Mouse (Mus musculus): ENCODE measurements around the gene Slco1a5. TPM values are rescaled to one million over a fixed set of nuclear protein-coding genes. Genes with fewer than 3 reads are reported as not detected.
A peak's percentile ranks its signal among the peaks of the same experiment; 100 is the strongest.

The Slco1a5 gene
- polyA plus RNA-seq, 1 experiment from 2014 or later: 0.16 TPM

- no peaks in the 10 kb centered on the region for H3K4me1 ChIP-seq (replicated peaks; ENCODE audit: control insufficient read depth, insufficient read depth, low read length)
- H3K4me3 ChIP-seq (ENCODE audit: low read length): no peak overlapping the region
- H3K9ac ChIP-seq (ENCODE audit: low read length): no peak overlapping the region
- ATAC-seq (ENCODE audit: low read depth): no peak
- no peaks in the 10 kb centered on the region for H3K36me3 ChIP-seq (ENCODE audit: control insufficient read depth, insufficient read depth, low read length)
- no peaks in the 10 kb centered on the region for H3K9me3 ChIP-seq (ENCODE audit: control insufficient read depth, low read length)
- H3K27me3 ChIP-seq (ENCODE audit: control insufficient read depth, insufficient read depth, low read depth, low read length): no peaks in the 10 kb centered on the region
- no peak overlapping the region for H3K4me2 ChIP-seq (ENCODE audit: low read depth, low read length)
- H3K27ac ChIP-seq (ENCODE audit: low read length): no peak overlapping the region
Observed at GRCm38 (mm10) chr6:142220138-142220537, 102.6 kb downstream of the Slco1a5 start.

- no peak overlapping the region for H3K4me2 ChIP-seq (ENCODE audit: low read depth, low read length)
- H3K27me3 ChIP-seq (ENCODE audit: control insufficient read depth, insufficient read depth, low read depth, low read length): no peaks in the 10 kb centered on the region
- H3K27ac ChIP-seq (ENCODE audit: low read length): no peak overlapping the region
- H3K4me1 ChIP-seq (replicated peaks; ENCODE audit: control insufficient read depth, insufficient read depth, low read length): no peaks in the 10 kb centered on the region
- H3K36me3 ChIP-seq (ENCODE audit: control insufficient read depth, insufficient read depth, low read length): no peaks in the 10 kb centered on the region
- H3K4me3 ChIP-seq (ENCODE audit: low read length): no peak overlapping the region
- no peaks in the 10 kb centered on the region for H3K9me3 ChIP-seq (ENCODE audit: control insufficient read depth, low read length)
- no peak overlapping the region for H3K9ac ChIP-seq (ENCODE audit: low read length)
- peak; percentile 43; the same call in 1 of the 2 replicates for ATAC-seq (ENCODE audit: low read depth)
Observed at GRCm38 (mm10) chr6:142211821-142212220, 111.0 kb downstream of the Slco1a5 start.

- no peak overlapping the region for H3K4me3 ChIP-seq (ENCODE audit: low read length)
- H3K27me3 ChIP-seq (ENCODE audit: control insufficient read depth, insufficient read depth, low read depth, low read length): no peaks in the 10 kb centered on the region
- no peaks in the 10 kb centered on the region for H3K36me3 ChIP-seq (ENCODE audit: control insufficient read depth, insufficient read depth, low read length)
- no peaks in the 10 kb centered on the region for H3K4me1 ChIP-seq (replicated peaks; ENCODE audit: control insufficient read depth, insufficient read depth, low read length)
- no peak overlapping the region for H3K4me2 ChIP-seq (ENCODE audit: low read depth, low read length)
- no peaks in the 10 kb centered on the region for H3K9me3 ChIP-seq (ENCODE audit: control insufficient read depth, low read length)
- no peak for ATAC-seq (ENCODE audit: low read depth)
- no peak overlapping the region for H3K27ac ChIP-seq (ENCODE audit: low read length)
- no peak overlapping the region for H3K9ac ChIP-seq (ENCODE audit: low read length)
Observed at GRCm38 (mm10) chr6:142209749-142210148, 113.0 kb downstream of the Slco1a5 start.

GRCm38 (mm10) chr6:142208421-142208820, 114.4 kb downstream of the Slco1a5 start, which contains the start of gene Slco1a6:
TSS of gene Slco1a6 (minus strand) at chr6:142208521.
- no peak within 1 kb of the TSS for H3K9ac ChIP-seq (ENCODE audit: low read length)
- H3K4me1 ChIP-seq (replicated peaks; ENCODE audit: control insufficient read depth, insufficient read depth, low read length): no peaks in the 10 kb centered on the region
- ATAC-seq (ENCODE audit: low read depth): no peak
- 92% methylated on average over 4 of the region's 4 CpGs for WGBS
- H3K4me3 ChIP-seq (ENCODE audit: low read length): no peak within 1 kb of the TSS
- no peaks in the 10 kb centered on the region for H3K27me3 ChIP-seq (ENCODE audit: control insufficient read depth, insufficient read depth, low read depth, low read length)
- no peak within 1 kb of the TSS for H3K27ac ChIP-seq (ENCODE audit: low read length)
- H3K36me3 ChIP-seq (ENCODE audit: control insufficient read depth, insufficient read depth, low read length): no peaks in the 10 kb centered on the region
- no peaks in the 10 kb centered on the region for H3K9me3 ChIP-seq (ENCODE audit: control insufficient read depth, low read length)
- H3K4me2 ChIP-seq (ENCODE audit: low read depth, low read length): no peak within 1 kb of the TSS

GRCm38 (mm10) chr6:142200524-142200923, 122.3 kb downstream of the Slco1a5 start:
- Histone ChIP-seq H3K27ac (ENCODE audit: low read length) (no peak overlapping the region), H3K27me3 (ENCODE audit: control insufficient read depth, insufficient read depth, low read depth, low read length) (no peaks in the 10 kb centered on the region), H3K4me2 (ENCODE audit: low read depth, low read length) (no peak overlapping the region), H3K4me1 (replicated peaks; ENCODE audit: control insufficient read depth, insufficient read depth, low read length) (no peaks in the 10 kb centered on the region), H3K4me3 (ENCODE audit: low read length) (no peak overlapping the region), H3K9me3 (ENCODE audit: control insufficient read depth, low read length) (no peaks in the 10 kb centered on the region), H3K9ac (ENCODE audit: low read length) (no peak overlapping the region), H3K36me3 (ENCODE audit: control insufficient read depth, insufficient read depth, low read length) (no peaks in the 10 kb centered on the region)
- ATAC-seq (ENCODE audit: low read depth): no peak

GRCm38 (mm10) chr6:142194245-142194644, 128.5 kb downstream of the Slco1a5 start:
- H3K27ac ChIP-seq (ENCODE audit: low read length): no peak overlapping the region
- 83% methylated on average over 8 of the region's 8 CpGs for WGBS
- no peaks in the 10 kb centered on the region for H3K36me3 ChIP-seq (ENCODE audit: control insufficient read depth, insufficient read depth, low read length)
- H3K27me3 ChIP-seq (ENCODE audit: control insufficient read depth, insufficient read depth, low read depth, low read length): no peaks in the 10 kb centered on the region
- no peaks in the 10 kb centered on the region for H3K9me3 ChIP-seq (ENCODE audit: control insufficient read depth, low read length)
- no peak overlapping the region for H3K9ac ChIP-seq (ENCODE audit: low read length)
- H3K4me3 ChIP-seq (ENCODE audit: low read length): no peak overlapping the region
- no peak overlapping the region for H3K4me2 ChIP-seq (ENCODE audit: low read depth, low read length)
- no peak for ATAC-seq (ENCODE audit: low read depth)
- H3K4me1 ChIP-seq (replicated peaks; ENCODE audit: control insufficient read depth, insufficient read depth, low read length): no peaks in the 10 kb centered on the region

GRCm38 (mm10) chr6:142191962-142192361, 130.8 kb downstream of the Slco1a5 start:
- H3K4me3 ChIP-seq (ENCODE audit: low read length): no peak overlapping the region
- no peak overlapping the region for H3K4me2 ChIP-seq (ENCODE audit: low read depth, low read length)
- no peaks in the 10 kb centered on the region for H3K27me3 ChIP-seq (ENCODE audit: control insufficient read depth, insufficient read depth, low read depth, low read length)
- H3K36me3 ChIP-seq (ENCODE audit: control insufficient read depth, insufficient read depth, low read length): no peaks in the 10 kb centered on the region
- no peak overlapping the region for H3K9ac ChIP-seq (ENCODE audit: low read length)
- no peak overlapping the region for H3K27ac ChIP-seq (ENCODE audit: low read length)
- WGBS: 63% methylated on average over 1 of the region's 1 CpGs
- no peaks in the 10 kb centered on the region for H3K4me1 ChIP-seq (replicated peaks; ENCODE audit: control insufficient read depth, insufficient read depth, low read length)
- ATAC-seq (ENCODE audit: low read depth): no peak
- no peaks in the 10 kb centered on the region for H3K9me3 ChIP-seq (ENCODE audit: control insufficient read depth, low read length)

GRCm38 (mm10) chr6:142187426-142187825, 135.4 kb downstream of the Slco1a5 start:
- no peak for ATAC-seq (ENCODE audit: low read depth)
- no peak overlapping the region for H3K4me3 ChIP-seq (ENCODE audit: low read length)
- H3K4me1 ChIP-seq (replicated peaks; ENCODE audit: control insufficient read depth, insufficient read depth, low read length): no peaks in the 10 kb centered on the region
- no peaks in the 10 kb centered on the region for H3K27me3 ChIP-seq (ENCODE audit: control insufficient read depth, insufficient read depth, low read depth, low read length)
- no peak overlapping the region for H3K27ac ChIP-seq (ENCODE audit: low read length)
- H3K9ac ChIP-seq (ENCODE audit: low read length): no peak overlapping the region
- no peaks in the 10 kb centered on the region for H3K36me3 ChIP-seq (ENCODE audit: control insufficient read depth, insufficient read depth, low read length)
- WGBS: 79% methylated on average over 3 of the region's 3 CpGs
- no peak overlapping the region for H3K4me2 ChIP-seq (ENCODE audit: low read depth, low read length)
- no peaks in the 10 kb centered on the region for H3K9me3 ChIP-seq (ENCODE audit: control insufficient read depth, low read length)

- 68% methylated on average over 2 of the region's 2 CpGs for WGBS
- H3K4me2 ChIP-seq (ENCODE audit: low read depth, low read length): no peak overlapping the region
- no peak for ATAC-seq (ENCODE audit: low read depth)
- no peak overlapping the region for H3K27ac ChIP-seq (ENCODE audit: low read length)
- H3K4me3 ChIP-seq (ENCODE audit: low read length): no peak overlapping the region
- no peaks in the 10 kb centered on the region for H3K9me3 ChIP-seq (ENCODE audit: control insufficient read depth, low read length)
- H3K27me3 ChIP-seq (ENCODE audit: control insufficient read depth, insufficient read depth, low read depth, low read length): no peaks in the 10 kb centered on the region
- no peak overlapping the region for H3K9ac ChIP-seq (ENCODE audit: low read length)
- no peaks in the 10 kb centered on the region for H3K36me3 ChIP-seq (ENCODE audit: control insufficient read depth, insufficient read depth, low read length)
- no peaks in the 10 kb centered on the region for H3K4me1 ChIP-seq (replicated peaks; ENCODE audit: control insufficient read depth, insufficient read depth, low read length)
Observed at GRCm38 (mm10) chr6:142185868-142186415, 136.8 kb downstream of the Slco1a5 start.

All from lung, embryonic 16.5 days (tissue).